Mouse (Mus musculus) midbrain, embryonic 16.5 days (tissue): ENCODE measurements at regions not wholly inside any gene's neighbourhood (a gene's known extent, or its start where the extent isn't known, plus 50 kb on each side); places are given as distances from the start of the nearest gene placed in this dataset.

ENCODE experiments used
- ATAC-seq: fragments of 200-750 bp; cut with Nextera tagmentation; 2 replicates; pipeline ENCODE4 v1.8.0; 2017; ENCODE audit warnings: moderate TSS enrichment
- H3K27ac ChIP-seq: fragments of 300-500 bp; sonication (generic); 2 replicates; pipeline ENCODE4 v1.5.1; 2014; ENCODE audit warnings: mild to moderate bottlenecking, low read length, mixed read lengths
- H3K27me3 ChIP-seq: fragments of 300-500 bp; sonication (generic); 2 replicates; pipeline ENCODE4 v1.6.1; 2014; ENCODE audit warnings: low read depth, low read length, mixed read lengths; ENCODE audit not compliant: control insufficient read depth, insufficient read depth
- H3K36me3 ChIP-seq: fragments of 300-500 bp; sonication (generic); 2 replicates; pipeline ENCODE4 v1.6.1; 2014; ENCODE audit warnings: mild to moderate bottlenecking, low read length, moderate library complexity, mixed read lengths; ENCODE audit not compliant: control insufficient read depth, insufficient read depth
- H3K4me1 ChIP-seq: fragments of 300-500 bp; sonication (generic); 2 replicates; pipeline ENCODE4 v1.6.1; 2014; ENCODE audit warnings: mild to moderate bottlenecking, low read length, mixed read lengths; ENCODE audit not compliant: control insufficient read depth, insufficient read depth
- H3K4me2 ChIP-seq: fragments of 300-500 bp; sonication (generic); 2 replicates; pipeline ENCODE4 v1.6.1; 2014; ENCODE audit warnings: mild to moderate bottlenecking, low read length, mixed read lengths
- H3K4me3 ChIP-seq: fragments of 300-500 bp; sonication (generic); 2 replicates; pipeline ENCODE4 v1.5.1; 2014; ENCODE audit warnings: low read depth, mild to moderate bottlenecking, low read length, moderate library complexity, mixed read lengths
- H3K9ac ChIP-seq: fragments of 300-500 bp; sonication (generic); 2 replicates; pipeline ENCODE4 v1.6.1; 2014; ENCODE audit warnings: low read depth, low read length, mixed read lengths
- H3K9me3 ChIP-seq: fragments of 300-500 bp; sonication (generic); replicated peaks from 2 replicates; pipeline ENCODE4 v1.6.1; 2014; ENCODE audit warnings: mild to moderate bottlenecking, low read length, mixed read lengths; ENCODE audit not compliant: control insufficient read depth, poor library complexity, severe bottlenecking
- WGBS: fragments of 180-500 bp; shearing (Covaris S2); extraction: QIAGEN DNeasy Blood & Tissue Kit; methylation state at CpG from one replicate; pipeline ENCODE4 v1.1.7; 2014; 5-methylcytosine and 5-hydroxymethylcytosine counted together

GRCm38 (mm10) chrX:105346420-105346819 lies 153.2 kb upstream of the Cypt2 start:
- ATAC-seq = no peak
- Histone ChIP-seq H3K4me2 (no peak overlapping the region), H3K27ac (no peak overlapping the region), H3K27me3 (peaks cover 4% of the 10 kb centered on the region), H3K36me3 (peaks cover 4% of the 10 kb centered on the region; the same call in 1 of the 2 replicates), H3K4me1 (no peaks in the 10 kb centered on the region), H3K4me3 (no peak overlapping the region), H3K9me3 (no peaks in the 10 kb centered on the region), H3K9ac (no peak overlapping the region)
- 88% methylated on average over 3 of the region's 3 CpGs for WGBS

GRCm38 (mm10) chrX:105366284-105366683 lies 133.3 kb upstream of the Cypt2 start:
- H3K4me3 ChIP-seq = no peak overlapping the region
- ATAC-seq = no peak
- 22% methylated on average over 2 of the region's 2 CpGs for WGBS
- no peak overlapping the region for H3K4me2 ChIP-seq
- H3K4me1 ChIP-seq = no peaks in the 10 kb centered on the region
- no peaks in the 10 kb centered on the region for H3K36me3 ChIP-seq
- peaks cover 8% of the 10 kb centered on the region for H3K27me3 ChIP-seq
- no peaks in the 10 kb centered on the region for H3K9me3 ChIP-seq
- no peak overlapping the region for H3K27ac ChIP-seq
- H3K9ac ChIP-seq = no peak overlapping the region

GRCm38 (mm10) chrX:105367979-105368378 lies 131.6 kb upstream of the Cypt2 start:
- WGBS = 82% methylated on average over 2 of the region's 2 CpGs
- no peak for ATAC-seq

GRCm38 (mm10) chrX:105390506-105390905 lies 109.1 kb upstream of the Cypt2 start:
- 16% methylated on average over 1 of the region's 1 CpGs for WGBS
- peak overlapping the region; percentile 94 for H3K27ac ChIP-seq

More at GRCm38 (mm10) chrX:105367979-105368378, 131.6 kb upstream of the Cypt2 start:
- no peaks in the 10 kb centered on the region for H3K36me3 ChIP-seq
- H3K27me3 ChIP-seq = peaks cover 8% of the 10 kb centered on the region
- no peak overlapping the region for H3K27ac ChIP-seq
- H3K4me2 ChIP-seq = no peak overlapping the region
- H3K9ac ChIP-seq = no peak overlapping the region
- no peak overlapping the region for H3K4me3 ChIP-seq
- no peaks in the 10 kb centered on the region for H3K4me1 ChIP-seq
- H3K9me3 ChIP-seq = no peaks in the 10 kb centered on the region

GRCm38 (mm10) chrX:105391029-105391428 lies 108.5 kb upstream of the Cypt2 start:
- Histone ChIP-seq H3K4me1 (peaks cover 10% of the 10 kb centered on the region), H3K4me2 (peak overlapping the region; percentile 62), H3K4me3 (peak overlapping the region; percentile 44), H3K27ac (peak overlapping the region; percentile 94), H3K27me3 (no peaks in the 10 kb centered on the region; the same call in 1 of the 2 replicates), H3K9me3 (no peaks in the 10 kb centered on the region), H3K36me3 (no peaks in the 10 kb centered on the region), H3K9ac (peak overlapping the region; percentile 52)
- ATAC-seq = peak; percentile 61

More at GRCm38 (mm10) chrX:105390506-105390905, 109.1 kb upstream of the Cypt2 start:
- Histone ChIP-seq H3K36me3 (no peaks in the 10 kb centered on the region), H3K27me3 (no peaks in the 10 kb centered on the region; the same call in 1 of the 2 replicates), H3K4me2 (peak overlapping the region; percentile 62), H3K9ac (peak overlapping the region; percentile 52; the same call in 1 of the 2 replicates), H3K4me3 (peak overlapping the region; percentile 44), H3K9me3 (no peaks in the 10 kb centered on the region), H3K4me1 (peaks cover 10% of the 10 kb centered on the region)
- peak; percentile 39; the same call in 1 of the 2 replicates for ATAC-seq

- Histone ChIP-seq H3K36me3 (no peaks in the 10 kb centered on the region), H3K4me3 (peak overlapping the region; percentile 44), H3K9ac (peak overlapping the region; percentile 52), H3K27me3 (no peaks in the 10 kb centered on the region; the same call in 1 of the 2 replicates), H3K9me3 (no peaks in the 10 kb centered on the region), H3K4me1 (peaks cover 10% of the 10 kb centered on the region), H3K4me2 (peak overlapping the region; percentile 62), H3K27ac (peak overlapping the region; percentile 94)
- peak; percentile 97 for ATAC-seq
- WGBS = 24% methylated on average over 8 of the region's 8 CpGs
These were observed 107.7 kb upstream of the Cypt2 start for GRCm38 (mm10) chrX:105391680-105392462.

GRCm38 (mm10) chrX:105393259-105393658 lies 106.3 kb upstream of the Cypt2 start:
- H3K27ac ChIP-seq = no peak overlapping the region
- WGBS = 47% methylated on average over 11 of the region's 11 CpGs
- no peak for ATAC-seq

GRCm38 (mm10) chrX:105413351-105413750 lies 86.2 kb upstream of the Cypt2 start:
- WGBS = 71% methylated on average over 5 of the region's 5 CpGs

More at GRCm38 (mm10) chrX:105393259-105393658, 106.3 kb upstream of the Cypt2 start:
- no peaks in the 10 kb centered on the region for H3K36me3 ChIP-seq
- no peaks in the 10 kb centered on the region; the same call in 1 of the 2 replicates for H3K27me3 ChIP-seq
- no peaks in the 10 kb centered on the region for H3K9me3 ChIP-seq
- H3K4me3 ChIP-seq = no peak overlapping the region
- no peak overlapping the region for H3K4me2 ChIP-seq
- peaks cover 10% of the 10 kb centered on the region for H3K4me1 ChIP-seq
- no peak overlapping the region for H3K9ac ChIP-seq

GRCm38 (mm10) chrX:105420976-105421375 lies 78.6 kb upstream of the Cypt2 start:
- no peak overlapping the region for H3K4me3 ChIP-seq
- ATAC-seq = no peak
- no peaks in the 10 kb centered on the region for H3K9me3 ChIP-seq
- no peak overlapping the region for H3K9ac ChIP-seq
- H3K36me3 ChIP-seq = no peaks in the 10 kb centered on the region
- no peaks in the 10 kb centered on the region for H3K4me1 ChIP-seq
- no peak overlapping the region for H3K4me2 ChIP-seq
- 54% methylated on average over 3 of the region's 3 CpGs for WGBS
- no peaks in the 10 kb centered on the region for H3K27me3 ChIP-seq
- H3K27ac ChIP-seq = no peak overlapping the region

More at GRCm38 (mm10) chrX:105413351-105413750, 86.2 kb upstream of the Cypt2 start:
- Histone ChIP-seq H3K27me3 (no peaks in the 10 kb centered on the region; the same call in 1 of the 2 replicates), H3K4me3 (no peak overlapping the region), H3K4me2 (no peak overlapping the region), H3K9ac (no peak overlapping the region), H3K36me3 (no peaks in the 10 kb centered on the region), H3K4me1 (no peaks in the 10 kb centered on the region), H3K9me3 (no peaks in the 10 kb centered on the region), H3K27ac (no peak overlapping the region)
- ATAC-seq = no peak
